Mouse (Mus musculus): ENCODE results near the gene Tnks1bp1.

The Tnks1bp1 gene

GRCm38 (mm10) chr2:85047596-85048167 is at the start of gene Tnks1bp1:
TSS of gene Tnks1bp1 (plus strand) at chr2:85048022.
- CTCF ChIA-PET: interaction anchor here (0.6 kb wide), 1 partner anchor 198 kb away, joined by 3 read pairs; no protein-coding TSS in a partner anchor

- CTCF ChIA-PET: no interaction called here
These were observed 48.2 kb upstream of the Tnks1bp1 start for GRCm38 (mm10) chr2:84999486-85000181.

- CTCF ChIA-PET: no interaction called here
These were observed 46.3 kb upstream of the Tnks1bp1 start for GRCm38 (mm10) chr2:85001497-85001896.

GRCm38 (mm10) chr2:85002575-85002974 is 45.2 kb upstream of the Tnks1bp1 start:
- CTCF ChIA-PET: interaction anchor here (1.0 kb wide), 1 partner anchor 44 kb away, joined by 5 read pairs; no protein-coding TSS in a partner anchor

- CTCF ChIA-PET: no interaction called here
These were observed 43.5 kb upstream of the Tnks1bp1 start for GRCm38 (mm10) chr2:85004341-85004740.

GRCm38 (mm10) chr2:85006600-85006999 is 41.2 kb upstream of the Tnks1bp1 start:
- CTCF ChIA-PET: interaction anchor here (0.7 kb wide), 1 partner anchor 50 kb away, joined by 6 read pairs; no protein-coding TSS in a partner anchor

GRCm38 (mm10) chr2:85007729-85008128 is 40.1 kb upstream of the Tnks1bp1 start:
- CTCF ChIA-PET: interaction anchor here (1.0 to 2.8 kb wide), 2 partner anchors 18 to 52 kb away, joined by 3 to 15 read pairs; no protein-coding TSS in a partner anchor

GRCm38 (mm10) chr2:85009212-85009611 is 38.6 kb upstream of the Tnks1bp1 start:
- CTCF ChIA-PET: interaction anchor here (2.8 kb wide), 1 partner anchor 53 kb away, joined by 15 read pairs; no protein-coding TSS in a partner anchor

GRCm38 (mm10) chr2:85011906-85012604 is 35.8 kb upstream of the Tnks1bp1 start:
- CTCF ChIA-PET: interaction anchor here (0.6 kb wide), 2 partner anchors 21 to 63 kb away, joined by 5 read pairs; no protein-coding TSS in a partner anchor

GRCm38 (mm10) chr2:85012679-85013078 is 35.1 kb upstream of the Tnks1bp1 start:
- CTCF ChIA-PET: interaction anchor here (0.6 kb wide), 2 partner anchors 20 to 63 kb away, joined by 5 read pairs; no protein-coding TSS in a partner anchor

- CTCF ChIA-PET: interaction anchor here (0.6 kb wide), 1 partner anchor 147 kb away, joined by 3 read pairs; no protein-coding TSS in a partner anchor
These were observed 33.8 kb upstream of the Tnks1bp1 start for GRCm38 (mm10) chr2:85013826-85014587.

GRCm38 (mm10) chr2:85014588-85014982 is 33.2 kb upstream of the Tnks1bp1 start:
- CTCF ChIA-PET: no interaction called here

- CTCF ChIA-PET: no interaction called here
These were observed 25.8 kb upstream of the Tnks1bp1 start for GRCm38 (mm10) chr2:85022043-85022442.

- CTCF ChIA-PET: interaction anchor here (0.6 to 1.0 kb wide), 2 partner anchors 31 to 156 kb away, joined by 3 to 4 read pairs; no protein-coding TSS in a partner anchor
These were observed 21.6 kb upstream of the Tnks1bp1 start for GRCm38 (mm10) chr2:85026178-85026577.

- CTCF ChIA-PET: no interaction called here
These were observed 20.5 kb upstream of the Tnks1bp1 start for GRCm38 (mm10) chr2:85027281-85027680.

GRCm38 (mm10) chr2:85029897-85030296 is 17.9 kb upstream of the Tnks1bp1 start:
- CTCF ChIA-PET: no interaction called here

- CTCF ChIA-PET: no interaction called here
These were observed 16.8 kb upstream of the Tnks1bp1 start for GRCm38 (mm10) chr2:85030989-85031388.

GRCm38 (mm10) chr2:85033121-85033520 is 14.7 kb upstream of the Tnks1bp1 start:
- CTCF ChIA-PET: interaction anchor here (0.6 kb wide), 1 partner anchor 21 kb away, joined by 5 read pairs; no protein-coding TSS in a partner anchor

GRCm38 (mm10) chr2:85034169-85034568 is 13.7 kb upstream of the Tnks1bp1 start:
- CTCF ChIA-PET: interaction anchor here (0.7 kb wide), 1 partner anchor 494 kb away, joined by 11 read pairs; no protein-coding TSS in a partner anchor

GRCm38 (mm10) chr2:85036507-85037046 is 11.2 kb upstream of the Tnks1bp1 start:
- CTCF ChIA-PET: no interaction called here

All from spleen, embryonic (tissue).